Mouse (Mus musculus) yolk sac, embryonic 10.5 days (tissue): ENCODE measurements at regions not wholly inside any gene's neighbourhood (a gene's known extent, or its start where the extent isn't known, plus 50 kb on each side); places are given as distances from the start of the nearest gene placed in this dataset.
A peak's percentile ranks its signal among the peaks of the same experiment; 100 is the strongest.

Experiments
- DNase-seq: peaks from one replicate; pipeline ENCODE4 v3.0.0-alpha.2; 2017; ENCODE audit warnings: low spot score

DNA sequence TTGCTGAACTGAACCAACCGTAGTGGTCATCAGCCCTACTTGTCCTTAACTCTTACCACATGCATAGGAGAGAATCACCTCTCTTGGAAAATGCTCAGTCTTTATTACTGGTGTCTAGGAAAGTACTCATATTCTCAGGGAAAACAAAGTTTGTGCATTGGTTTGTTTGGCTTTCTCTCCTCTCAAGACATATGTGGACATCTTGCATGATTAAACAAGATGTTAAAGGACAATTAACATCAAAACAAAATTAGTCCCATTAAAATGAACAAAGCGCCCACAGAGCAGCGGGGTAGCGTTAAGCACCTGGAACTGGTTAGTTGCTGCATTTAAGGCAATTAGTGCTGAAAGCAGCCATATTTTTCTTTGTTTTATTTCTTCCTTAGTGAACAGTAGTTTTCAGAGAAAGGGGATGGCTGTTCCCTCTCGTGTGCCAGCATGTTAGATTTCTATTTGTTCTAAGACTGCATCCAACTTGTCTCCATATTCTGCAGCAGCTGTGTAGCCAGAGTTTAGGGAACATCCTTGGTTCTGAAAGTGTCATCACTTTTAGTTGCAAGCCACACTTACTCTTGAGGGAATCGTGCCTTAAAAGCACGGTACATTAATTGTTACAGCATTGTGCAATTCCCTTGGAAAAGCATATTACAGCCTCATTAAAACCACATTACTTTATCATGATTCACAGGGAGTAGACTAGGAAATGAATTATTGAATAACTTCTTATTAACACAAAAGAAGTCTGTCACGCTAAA is 137.7 kb downstream of the Ube2u start:
- no peak for DNase-seq

GRCm38 (mm10) chr4:100616916-100617488 is 138.4 kb downstream of the Ube2u start:
- DNase-seq, result no peak

GRCm38 (mm10) chr4:100624656-100625055 is 146.0 kb downstream of the Ube2u start:
- DNase-seq, result no peak

- DNase-seq, result no peak
Observed at GRCm38 (mm10) chr4:100626551-100626950, 147.9 kb downstream of the Ube2u start.

DNA sequence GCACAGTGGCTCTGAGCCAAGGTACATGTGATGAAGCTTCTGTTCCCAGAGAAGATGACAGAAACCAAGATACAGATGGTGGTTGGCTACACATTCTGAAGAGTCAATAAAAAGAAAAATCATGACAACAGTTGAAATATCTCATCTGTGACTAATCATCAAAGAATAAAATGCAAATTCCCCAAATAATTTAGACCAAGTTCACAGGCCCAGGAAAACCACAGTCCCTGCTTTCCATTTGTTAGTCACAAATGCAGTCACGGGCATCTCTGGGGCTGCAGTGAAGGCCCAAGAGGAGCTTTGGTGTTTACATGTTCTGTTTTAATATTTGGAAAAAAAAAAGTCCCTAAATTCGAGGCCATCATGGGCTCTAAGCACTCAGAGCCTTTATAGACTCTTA is 142.1 kb upstream of the Cachd1 start:
- no peak for DNase-seq

DNA sequence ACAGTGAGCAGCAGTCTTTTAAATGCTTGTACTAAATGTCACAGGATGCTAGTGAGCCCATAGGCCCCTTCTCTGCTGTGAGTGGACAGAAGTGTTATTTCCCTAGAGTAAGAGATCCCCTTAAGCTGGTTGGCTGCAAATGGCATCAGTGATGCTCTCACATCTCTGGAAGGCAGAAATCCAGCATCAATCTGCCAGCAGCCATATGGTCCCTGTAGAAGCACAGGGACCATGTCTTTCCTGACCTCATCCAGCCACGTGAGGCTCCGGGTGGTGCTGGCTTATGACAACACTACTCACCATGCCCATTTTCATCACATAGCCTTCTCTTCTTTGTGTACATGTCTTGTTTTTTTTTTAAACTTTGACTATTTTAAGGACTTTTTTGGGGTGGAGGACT is 138.9 kb upstream of the Cachd1 start:
- DNase-seq, result no peak

- no peak for DNase-seq
Observed at GRCm38 (mm10) chr4:100661154-100661553, 115.3 kb upstream of the Cachd1 start.

GRCm38 (mm10) chr4:100664619-100665264 is 111.7 kb upstream of the Cachd1 start:
- DNase-seq, result no peak

- no peak for DNase-seq
Observed at GRCm38 (mm10) chr4:100670553-100670952, 105.9 kb upstream of the Cachd1 start.

GRCm38 (mm10) chr4:100674916-100675315 is 101.6 kb upstream of the Cachd1 start:
- no peak for DNase-seq

GRCm38 (mm10) chr4:100683757-100684156 is 92.7 kb upstream of the Cachd1 start:
- no peak for DNase-seq

GRCm38 (mm10) chr4:100700002-100700401 is 76.5 kb upstream of the Cachd1 start:
- no peak for DNase-seq

GRCm38 (mm10) chr4:100700418-100700817 is 76.1 kb upstream of the Cachd1 start:
- DNase-seq, result no peak

DNA sequence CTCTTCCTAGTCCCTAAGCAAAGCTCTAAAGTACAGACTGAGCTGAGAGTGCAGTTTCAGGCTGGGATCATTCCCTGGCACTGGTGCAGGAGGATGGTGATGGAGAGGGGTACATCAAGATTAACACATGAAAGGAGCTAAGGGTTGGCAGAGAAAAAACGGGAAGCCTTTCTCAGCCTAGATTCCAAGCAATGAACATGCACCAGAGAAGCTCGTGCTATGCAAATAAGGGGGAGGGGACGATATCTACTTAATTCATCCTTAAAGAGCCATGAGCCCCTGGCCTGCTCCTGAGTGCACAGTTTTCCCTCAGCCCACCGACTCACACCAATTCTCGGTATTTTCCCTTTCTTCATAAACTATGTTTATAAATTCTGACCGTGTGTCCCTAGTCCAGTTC is 70.5 kb upstream of the Cachd1 start:
- DNase-seq, result no peak

DNA sequence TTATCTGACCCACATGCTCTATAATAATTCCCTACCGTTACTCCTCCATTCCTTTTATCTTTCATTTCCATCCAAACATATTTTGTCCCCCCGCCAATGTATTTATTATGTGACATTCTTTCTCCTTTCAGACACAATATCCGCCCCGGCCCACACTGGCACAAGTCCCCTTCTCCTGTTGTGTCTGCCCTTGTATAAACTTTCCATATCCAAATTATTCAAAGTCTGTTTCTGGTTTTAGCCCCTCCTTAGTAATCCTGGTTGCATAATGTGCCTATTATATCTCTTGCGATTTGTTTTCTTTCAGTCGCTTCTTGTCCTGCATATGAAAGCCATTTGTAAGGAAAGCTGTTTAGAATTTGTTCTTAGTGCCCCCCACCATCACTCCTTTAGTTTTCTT is 69.3 kb upstream of the Cachd1 start:
- no peak for DNase-seq

GRCm38 (mm10) chr4:100708247-100708646 is 68.2 kb upstream of the Cachd1 start:
- DNase-seq, result no peak

DNA sequence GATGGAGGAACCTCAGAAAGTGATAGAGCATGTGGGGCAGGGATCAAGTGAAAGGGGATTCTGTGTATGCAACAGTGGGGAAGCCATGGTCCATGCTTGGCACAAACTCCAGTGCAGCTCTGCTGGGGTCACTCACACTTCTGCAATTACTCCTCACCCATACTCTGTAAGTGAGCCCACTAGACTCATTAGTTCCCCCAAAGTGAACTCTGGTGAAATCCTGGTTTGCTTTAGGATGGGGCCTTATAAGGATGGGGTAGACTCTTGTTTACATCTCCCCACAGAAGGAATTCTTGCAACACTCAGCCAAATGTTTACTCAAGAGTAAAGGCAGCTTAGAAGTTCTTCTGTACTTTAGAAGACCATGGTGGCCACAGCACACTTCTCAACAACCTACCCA is 62.2 kb upstream of the Cachd1 start:
- no peak for DNase-seq

DNA sequence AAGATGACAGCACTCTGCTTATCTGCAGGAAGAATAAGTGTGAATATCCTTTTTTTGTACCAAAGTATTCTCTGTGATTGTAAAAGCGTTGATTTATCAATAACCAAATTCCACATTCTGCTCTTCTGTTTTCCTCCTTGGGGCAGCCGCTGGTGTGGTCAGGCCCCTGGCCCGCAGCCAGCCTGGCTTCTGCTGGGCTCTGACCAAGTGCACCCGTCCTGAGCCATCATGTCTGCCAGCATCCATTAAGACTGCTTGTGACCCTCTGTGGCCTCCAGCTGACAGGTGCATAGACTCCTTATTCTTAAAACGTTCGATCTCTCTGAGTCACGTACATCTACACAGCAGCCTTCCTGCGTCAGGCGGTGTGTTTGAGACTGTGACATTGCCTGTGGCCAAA is 58.9 kb upstream of the Cachd1 start:
- no peak for DNase-seq

DNA sequence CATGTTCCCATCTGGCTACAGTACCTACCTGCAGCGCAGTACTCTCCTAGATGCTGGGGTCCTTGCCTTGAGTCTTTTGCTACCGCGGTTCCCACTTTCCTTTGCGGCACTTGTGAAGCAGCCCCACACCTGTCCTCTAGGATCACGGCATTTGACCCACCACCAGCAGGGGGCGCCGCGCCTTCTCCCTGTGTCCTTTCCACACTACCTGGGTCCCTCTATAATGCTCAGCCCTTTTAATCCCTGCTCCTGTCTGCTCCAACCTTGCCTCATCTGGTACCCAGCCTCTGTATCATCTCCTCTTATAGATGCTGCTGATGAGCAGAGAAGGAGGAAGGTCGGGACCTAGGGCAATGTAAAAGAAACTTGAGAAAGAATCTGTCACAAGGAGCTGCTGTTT is 53.9 kb upstream of the Cachd1 start:
- DNase-seq, result peak; percentile 14

- no peak for DNase-seq
Observed at GRCm38 (mm10) chr4:100723053-100723452, 53.4 kb upstream of the Cachd1 start.

GRCm38 (mm10) chr4:100725811-100726210 is 50.7 kb upstream of the Cachd1 start:
- DNase-seq, result no peak

- DNase-seq, result no peak
Observed at GRCm38 (mm10) chr4:100726496-100726895, 50.0 kb upstream of the Cachd1 start.
